Mouse (Mus musculus): ENCODE measurements around the gene Cdk6.

DNA sequence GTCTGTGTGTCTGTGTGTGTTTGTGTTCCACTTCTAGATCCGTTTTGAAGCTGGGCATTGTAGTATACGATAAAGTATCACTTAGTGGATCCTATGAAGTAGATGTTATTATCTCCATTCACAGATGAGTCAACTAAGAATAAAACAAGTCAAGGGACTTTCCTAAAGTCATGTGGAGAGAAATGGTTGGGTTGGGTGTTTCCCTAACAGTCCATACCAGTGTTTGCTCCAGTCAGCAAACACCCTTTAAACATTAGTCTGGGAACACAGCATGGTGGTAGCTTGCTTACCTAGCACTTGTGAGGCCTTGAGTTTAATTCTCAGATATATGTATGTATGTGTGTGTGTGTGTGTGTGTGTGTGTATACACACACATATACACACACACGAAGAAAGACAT is 168.2 kb downstream of the Cdk6 start:
- no peak for TF ChIP-seq CTCF (IDR thresholded peaks at IDR 0.05; ENCODE audit: borderline replicate concordance, control insufficient read depth, extremely low read depth, insufficient read depth, low read length, poor library complexity)
- no peak for TF ChIP-seq POLR2A (IDR thresholded peaks at IDR 0.05; ENCODE audit: control insufficient read depth, extremely low read depth, insufficient read depth, low read length, poor library complexity)

All from thymus, adult 2 months (tissue).